Mouse (Mus musculus) ES-E14 (cell line): ENCODE measurements around the gene Itsn1.

Source experiments
- HCFC1 ChIP-seq: IDR thresholded peaks from 2 replicates; pipeline ENCODE4 v1.6.1; 2012; ENCODE audit warnings: low read length, inconsistent platforms, borderline replicate concordance; ENCODE audit not compliant: insufficient read depth
- ZC3H11A ChIP-seq: IDR thresholded peaks from 2 replicates; pipeline ENCODE4 v1.6.1; 2012; ENCODE audit warnings: low read depth, mild to moderate bottlenecking, inconsistent platforms, low read length, borderline replicate concordance

DNA sequence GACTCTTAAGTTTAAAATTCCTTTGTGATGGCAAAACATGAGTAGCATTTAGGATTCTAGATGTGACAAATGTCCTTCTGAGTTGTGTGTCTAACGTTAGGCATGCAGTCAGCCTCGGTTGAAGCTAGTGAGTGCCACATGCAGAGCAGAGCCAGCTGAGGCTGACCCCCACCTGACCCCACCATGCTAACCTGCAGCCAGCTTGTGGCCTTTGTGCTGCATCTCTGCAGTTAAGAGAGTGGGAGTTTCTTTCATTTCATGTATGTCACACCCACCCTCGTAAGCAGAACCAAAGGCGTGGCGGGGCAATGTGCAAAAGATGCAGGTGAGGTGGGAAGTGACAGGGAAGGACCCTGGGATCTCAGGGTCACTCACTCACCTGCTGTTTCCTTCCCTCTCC is 98.4 kb downstream of the Itsn1 start:
- TF ChIP-seq ZC3H11A (no peak), HCFC1 (no peak)
